Mouse (Mus musculus) intestine, postnatal 0 days (tissue): Measurements from ENCODE around the gene Depdc1b. TPM values are rescaled to one million over a fixed set of nuclear protein-coding genes. Genes with fewer than 3 reads are reported as not detected.
A peak's percentile ranks its signal among the peaks of the same experiment; 100 is the strongest.

Experiments used
- ATAC-seq: fragments of 200-750 bp; cut with Nextera tagmentation; 2 replicates; pipeline ENCODE4 v1.8.0; 2017; ENCODE audit warnings: mild to moderate bottlenecking, moderate TSS enrichment, moderate library complexity
- H3K27ac ChIP-seq: fragments of 300-500 bp; sonication (generic); 2 replicates; pipeline ENCODE4 v1.5.1; 2014; ENCODE audit warnings: mild to moderate bottlenecking, low read depth, low read length, moderate library complexity
- H3K27me3 ChIP-seq: fragments of 300-500 bp; sonication (generic); replicated peaks from 2 replicates; pipeline ENCODE4 v1.6.1; 2014; ENCODE audit warnings: low read length, mixed read lengths; ENCODE audit not compliant: control insufficient read depth, insufficient read depth
- H3K36me3 ChIP-seq: fragments of 300-500 bp; sonication (generic); 2 replicates; pipeline ENCODE4 v1.6.1; 2014; ENCODE audit warnings: mild to moderate bottlenecking, moderate library complexity; ENCODE audit not compliant: control insufficient read depth, insufficient read depth
- H3K4me1 ChIP-seq: fragments of 300-500 bp; sonication (generic); replicated peaks from 2 replicates; pipeline ENCODE4 v1.6.1; 2014; ENCODE audit warnings: antibody characterized with exemption, low read length, mixed read lengths; ENCODE audit not compliant: control insufficient read depth, insufficient read depth
- H3K4me2 ChIP-seq: fragments of 300-500 bp; sonication (generic); replicated peaks from 2 replicates; pipeline ENCODE4 v1.6.1; 2014; ENCODE audit warnings: low read depth, mild to moderate bottlenecking, moderate library complexity
- H3K4me3 ChIP-seq: fragments of 300-500 bp; sonication (generic); 2 replicates; pipeline ENCODE4 v1.5.1; 2014; ENCODE audit warnings: low read depth, low read length
- H3K9ac ChIP-seq: fragments of 300-500 bp; sonication (generic); 2 replicates; pipeline ENCODE4 v1.6.1; 2014; ENCODE audit warnings: mild to moderate bottlenecking, low read depth, low read length
- H3K9me3 ChIP-seq: fragments of 300-500 bp; sonication (generic); 2 replicates; pipeline ENCODE4 v1.6.1; 2016; ENCODE audit warnings: mixed run types; ENCODE audit not compliant: control insufficient read depth
- CTCF ChIP-seq: sonication (generic); IDR thresholded peaks from 2 replicates; pipeline ENCODE4 v1.5.1; 2016; ENCODE audit warnings: low read depth, mild to moderate bottlenecking, control low read depth, antibody characterized with exemption, moderate library complexity
- WGBS: fragments of 180-500 bp; shearing (Covaris S2); extraction: QIAGEN DNeasy Blood & Tissue Kit; methylation state at CpG from one replicate; pipeline ENCODE4 v1.1.7; 2014; 5-methylcytosine and 5-hydroxymethylcytosine counted together
- polyA plus RNA-seq: library from polyadenylated mRNA; unstranded; fragments of >200 nt; fragmentation: Nextera tagmentation; extraction: Ambion mirVana; gene quantifications from 2 replicates; pipeline ENCODE4 v1.2.1, GENCODE M21; 2015

Gene Depdc1b
- polyA plus RNA-seq, 1 experiment from 2014 or later, result 1.3 TPM

GRCm38 (mm10) chr13:108329693-108330092 is 13.6 kb downstream of the Depdc1b start:
- ATAC-seq, result no peak
- peak; percentile 83 for TF ChIP-seq CTCF
- Histone ChIP-seq H3K4me3 (no peak overlapping the region), H3K9me3 (no peaks in the 10 kb centered on the region), H3K4me2 (no peak overlapping the region), H3K27ac (no peak overlapping the region), H3K4me1 (no peaks in the 10 kb centered on the region), H3K27me3 (no peaks in the 10 kb centered on the region), H3K36me3 (no peaks in the 10 kb centered on the region; the same call in 1 of the 2 replicates), H3K9ac (no peak overlapping the region)
- 64% methylated on average over 3 of the region's 3 CpGs for WGBS

GRCm38 (mm10) chr13:108335257-108336003 is 19.3 kb downstream of the Depdc1b start:
- Histone ChIP-seq H3K9me3 (no peaks in the 10 kb centered on the region), H3K36me3 (no peaks in the 10 kb centered on the region), H3K27ac (no peak overlapping the region), H3K27me3 (no peaks in the 10 kb centered on the region), H3K4me3 (no peak overlapping the region), H3K4me2 (no peak overlapping the region), H3K4me1 (no peaks in the 10 kb centered on the region), H3K9ac (no peak overlapping the region)
- no peak for ATAC-seq
- WGBS, result 73% methylated on average over 15 of the region's 15 CpGs
- TF ChIP-seq CTCF, result no peak

- WGBS, result 92% methylated on average over 11 of the region's 11 CpGs
- ATAC-seq, result no peak
- no peaks in the 10 kb centered on the region for H3K36me3 ChIP-seq
These were observed 20.1 kb downstream of the Depdc1b start for GRCm38 (mm10) chr13:108336192-108336591.

GRCm38 (mm10) chr13:108337340-108337739 is 21.2 kb downstream of the Depdc1b start:
- WGBS, result 86% methylated on average over 6 of the region's 6 CpGs
- TF ChIP-seq CTCF, result no peak
- no peak overlapping the region for H3K4me3 ChIP-seq
- H3K9ac ChIP-seq, result no peak overlapping the region
- H3K4me2 ChIP-seq, result no peak overlapping the region
- H3K4me1 ChIP-seq, result no peaks in the 10 kb centered on the region; the same call in 1 of the 2 replicates
- H3K27me3 ChIP-seq, result no peaks in the 10 kb centered on the region
- no peak for ATAC-seq
- H3K27ac ChIP-seq, result no peak overlapping the region
- H3K9me3 ChIP-seq, result no peaks in the 10 kb centered on the region
- no peaks in the 10 kb centered on the region for H3K36me3 ChIP-seq

More at GRCm38 (mm10) chr13:108336192-108336591, 20.1 kb downstream of the Depdc1b start:
- Histone ChIP-seq H3K4me1 (no peaks in the 10 kb centered on the region; the same call in 1 of the 2 replicates), H3K4me2 (no peak overlapping the region), H3K4me3 (no peak overlapping the region), H3K27ac (no peak overlapping the region), H3K9ac (no peak overlapping the region), H3K9me3 (no peaks in the 10 kb centered on the region), H3K27me3 (no peaks in the 10 kb centered on the region)
- no peak for TF ChIP-seq CTCF

GRCm38 (mm10) chr13:108338076-108338836 is 22.1 kb downstream of the Depdc1b start:
- Histone ChIP-seq H3K4me1 (no peaks in the 10 kb centered on the region; the same call in 1 of the 2 replicates), H3K4me3 (no peak overlapping the region), H3K9me3 (no peaks in the 10 kb centered on the region), H3K27ac (no peak overlapping the region), H3K4me2 (no peak overlapping the region), H3K9ac (no peak overlapping the region), H3K36me3 (no peaks in the 10 kb centered on the region), H3K27me3 (no peaks in the 10 kb centered on the region)
- no peak for TF ChIP-seq CTCF
- peak; percentile 64 for ATAC-seq
- 52% methylated on average over 7 of the region's 7 CpGs for WGBS

DNA sequence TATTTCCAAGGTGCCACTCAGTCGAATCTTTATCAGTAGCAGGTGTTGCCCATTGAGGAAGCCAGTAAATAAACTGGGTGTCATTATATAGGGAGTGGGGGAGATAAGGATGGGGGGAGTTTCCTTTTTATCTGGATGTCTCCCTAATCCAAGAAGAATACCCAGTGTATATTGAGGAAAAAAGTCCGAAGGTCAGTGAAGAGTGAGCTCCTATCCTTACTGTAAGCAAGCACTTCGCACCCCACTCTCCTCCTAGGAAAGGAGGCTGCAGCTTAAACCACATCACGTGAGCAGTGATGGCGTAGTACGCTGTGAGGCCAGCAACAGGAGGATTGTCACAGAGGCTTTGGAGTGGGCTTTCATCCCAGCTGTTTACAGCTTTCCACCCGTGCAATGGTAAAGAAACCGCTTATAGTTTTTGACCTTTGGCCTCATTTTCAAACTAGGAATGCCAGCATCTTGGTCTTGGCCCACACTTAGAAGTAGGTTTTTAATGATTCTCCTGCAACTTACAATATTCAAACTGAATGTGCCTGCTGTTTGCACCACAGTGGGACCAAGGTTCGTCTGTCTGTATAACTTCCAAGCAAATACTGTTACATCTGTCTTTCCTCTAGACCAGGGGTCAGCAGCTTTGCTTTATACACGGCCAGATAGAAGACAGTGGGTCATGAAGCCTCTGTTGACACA is 23.9 kb downstream of the Depdc1b start:
- H3K4me1 ChIP-seq, result no peaks in the 10 kb centered on the region; the same call in 1 of the 2 replicates
- 33% methylated on average over 10 of the region's 10 CpGs for WGBS
- no peaks in the 10 kb centered on the region for H3K36me3 ChIP-seq
- H3K9me3 ChIP-seq, result no peaks in the 10 kb centered on the region
- H3K4me3 ChIP-seq, result no peak overlapping the region
- no peaks in the 10 kb centered on the region for H3K27me3 ChIP-seq
- ATAC-seq, result peak; percentile 92
- no peak overlapping the region for H3K9ac ChIP-seq
- no peak overlapping the region for H3K4me2 ChIP-seq
- H3K27ac ChIP-seq, result no peak overlapping the region
- no peak for TF ChIP-seq CTCF
